Mouse (Mus musculus) spleen, adult 2 months (tissue): ENCODE measurements around the gene Prkcq.

Experiments used
- CTCF ChIP-seq: fragments of 200-500 bp; IDR thresholded peaks from 2 replicates; pipeline ENCODE4 v1.5.1; 2011; ENCODE audit warnings: mild to moderate bottlenecking, inconsistent platforms; ENCODE audit not compliant: insufficient read depth, insufficient read length, insufficient replicate concordance; ENCODE audit errors: extremely low read depth
- POLR2A ChIP-seq: fragments of 200-500 bp; IDR thresholded peaks from 2 replicates; pipeline ENCODE4 v1.6.1; 2011; ENCODE audit warnings: low read depth, low read length, inconsistent platforms

DNA sequence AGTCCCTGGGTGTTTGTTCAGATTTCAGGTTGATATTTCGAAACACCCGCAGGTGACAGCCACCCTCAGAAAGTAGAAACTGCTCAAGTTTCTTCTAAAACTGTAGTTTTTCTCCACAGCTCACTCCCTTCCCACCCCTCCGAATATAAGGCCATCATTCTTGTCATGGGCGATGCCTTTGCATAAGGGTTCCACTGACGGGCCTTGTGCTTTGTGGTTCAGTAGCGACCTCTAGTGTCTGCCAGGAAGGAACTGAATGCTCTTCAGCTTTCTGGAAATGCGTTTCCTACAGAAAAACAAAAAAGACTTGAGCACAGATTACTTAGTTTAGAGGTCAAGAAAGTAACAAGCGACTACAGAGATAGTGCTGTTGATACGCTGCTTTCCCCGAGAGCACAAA lies 148.3 kb downstream of the Prkcq start:
- TF ChIP-seq POLR2A (no peak), CTCF (peak; percentile 71; the same call in 1 of the 2 replicates)
